Mouse (Mus musculus) ovary, postnatal 14 days (tissue): ENCODE measurements around the gene Vmn2r58.
"Not testable (repeated sequence)": the region's sequence is repeated elsewhere in the genome, so short reads cannot be mapped to it uniquely, and the experiment has no call there.

Experiments
- DNase-seq: peaks from one replicate; pipeline ENCODE4 v3.0.0; 2022; ENCODE audit warnings: low spot score

The Vmn2r58 gene

DNA sequence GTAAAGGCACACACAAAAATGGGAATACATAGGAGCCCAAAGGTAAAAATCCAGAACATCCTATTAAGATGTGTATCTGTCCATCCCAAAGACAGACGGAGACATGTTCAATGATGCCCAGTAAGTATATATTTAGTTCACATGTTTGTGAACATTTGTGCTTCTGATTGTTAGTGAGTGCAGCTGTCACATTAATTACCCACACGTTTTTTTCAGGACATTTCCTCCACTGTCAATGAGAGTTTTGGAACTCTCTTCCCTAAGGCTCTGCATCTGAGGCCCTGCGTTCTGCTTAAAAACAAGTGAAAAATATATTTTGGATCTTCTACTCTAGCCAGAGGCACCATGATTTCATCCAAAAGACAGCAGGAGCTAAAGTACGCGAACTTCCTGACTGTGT is at the start of gene Vmn2r58:
Gene Vmn2r58 (minus strand): TSS at position 101 of the 400 bp plus-strand sequence.
- not testable (repeated sequence) for DNase-seq
